Mouse (Mus musculus) erythroblast, embryonic 14.5 days (primary cell): ENCODE results near the gene Fuca2. TPM values are rescaled to one million over a fixed set of nuclear protein-coding genes. Genes with fewer than 3 reads are reported as not detected.
"Not testable (repeated sequence)": the region's sequence is repeated elsewhere in the genome, so short reads cannot be mapped to it uniquely, and the experiment has no call there.

ENCODE experiments used
- H3K27me3 ChIP-seq: 2 replicates; pipeline ENCODE4 v1.6.1; 2012; ENCODE audit warnings: inconsistent platforms; ENCODE audit not compliant: control insufficient read depth
- H3K36me3 ChIP-seq: 2 replicates; pipeline ENCODE4 v1.6.1; 2012; ENCODE audit warnings: mild to moderate bottlenecking, inconsistent platforms; ENCODE audit not compliant: control insufficient read depth
- H3K4me1 ChIP-seq: 2 replicates; pipeline ENCODE4 v1.6.1; 2012; ENCODE audit warnings: inconsistent platforms; ENCODE audit not compliant: control insufficient read depth
- H3K4me3 ChIP-seq: replicated peaks from 2 replicates; pipeline ENCODE3; 2012; ENCODE audit warnings: moderate library complexity, mild to moderate bottlenecking, inconsistent platforms
- H3K9me3 ChIP-seq: 2 replicates; pipeline ENCODE4 v1.6.1; 2012; ENCODE audit warnings: low read length, inconsistent platforms, mixed read lengths; ENCODE audit not compliant: control insufficient read depth
- GATA1 ChIP-seq: IDR thresholded peaks from 2 replicates; pipeline ENCODE4 v1.6.1; 2012; ENCODE audit warnings: low read length, inconsistent platforms, mixed read lengths
- TAL1 ChIP-seq: IDR thresholded peaks from 3 replicates; pipeline ENCODE4 v1.6.1; 2012; ENCODE audit warnings: low read length, inconsistent platforms, mixed read lengths
- polyA plus RNA-seq: library from polyadenylated mRNA; stranded (reverse); fragments of >175 nt; gene quantifications from 2 replicates; pipeline ENCODE4 v1.2.3, GENCODE M21; 2012

Fuca2 gene
- polyA plus RNA-seq: 1.2 and 1.6 TPM in 2 replicates

DNA sequence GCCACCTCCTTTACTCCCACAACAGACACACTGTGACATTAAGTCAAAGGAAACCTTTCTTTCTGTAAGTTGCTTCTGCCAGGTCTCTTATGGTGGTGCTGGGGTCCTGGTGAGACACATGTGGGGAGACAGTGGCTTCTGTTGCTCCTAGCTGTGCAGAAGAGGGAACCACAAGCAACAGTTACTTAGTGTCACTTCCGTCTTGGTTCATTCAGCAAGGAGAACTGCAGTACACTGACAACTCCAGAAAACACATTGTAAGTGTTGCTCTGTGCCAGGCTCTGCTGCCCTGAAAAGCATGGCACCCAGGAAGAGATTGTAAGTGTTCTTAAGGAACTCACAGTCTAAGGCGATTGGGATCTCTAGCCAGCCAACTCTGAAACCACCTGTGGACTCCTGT is at the start of gene Fuca2:
Gene Fuca2 (plus strand): TSS at position 210 of the 400 bp plus-strand sequence.
- H3K27me3 ChIP-seq: no peaks in the 10 kb centered on the region
- peaks cover 14% of the 10 kb centered on the region for H3K36me3 ChIP-seq
- peaks cover 37% of the 10 kb centered on the region for H3K4me1 ChIP-seq
- no peaks in the 10 kb centered on the region for H3K9me3 ChIP-seq
- TF ChIP-seq TAL1: no peak
- TF ChIP-seq GATA1: no peak
- H3K4me3 ChIP-seq: peak within 1 kb of the TSS; percentile 68

DNA sequence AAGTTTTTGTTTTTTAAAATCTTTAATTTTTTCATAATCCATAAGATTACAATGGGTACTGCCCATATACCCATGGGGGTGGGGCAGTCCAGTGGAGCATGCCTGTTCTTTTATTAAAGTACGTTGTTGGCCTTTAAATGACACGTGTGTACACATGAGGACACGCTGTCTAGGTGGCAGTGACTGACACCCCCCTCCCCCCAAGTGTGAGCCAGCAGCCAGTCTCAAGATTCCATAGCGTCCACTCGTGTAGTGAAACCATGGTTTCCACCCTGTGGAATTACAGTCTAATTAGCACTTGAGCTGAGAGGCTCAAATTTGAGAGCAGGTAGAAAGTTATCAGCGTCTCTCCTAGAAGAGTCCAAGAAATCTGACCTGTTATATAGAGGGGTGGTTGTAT is 47.7 kb upstream of the Fuca2 start:
- Histone ChIP-seq H3K9me3 (no peaks in the 10 kb centered on the region), H3K4me1 (no peaks in the 10 kb centered on the region), H3K4me3 (no peak overlapping the region), H3K36me3 (no peaks in the 10 kb centered on the region), H3K27me3 (no peaks in the 10 kb centered on the region)
- TF ChIP-seq GATA1: no peak
- no peak for TF ChIP-seq TAL1

DNA sequence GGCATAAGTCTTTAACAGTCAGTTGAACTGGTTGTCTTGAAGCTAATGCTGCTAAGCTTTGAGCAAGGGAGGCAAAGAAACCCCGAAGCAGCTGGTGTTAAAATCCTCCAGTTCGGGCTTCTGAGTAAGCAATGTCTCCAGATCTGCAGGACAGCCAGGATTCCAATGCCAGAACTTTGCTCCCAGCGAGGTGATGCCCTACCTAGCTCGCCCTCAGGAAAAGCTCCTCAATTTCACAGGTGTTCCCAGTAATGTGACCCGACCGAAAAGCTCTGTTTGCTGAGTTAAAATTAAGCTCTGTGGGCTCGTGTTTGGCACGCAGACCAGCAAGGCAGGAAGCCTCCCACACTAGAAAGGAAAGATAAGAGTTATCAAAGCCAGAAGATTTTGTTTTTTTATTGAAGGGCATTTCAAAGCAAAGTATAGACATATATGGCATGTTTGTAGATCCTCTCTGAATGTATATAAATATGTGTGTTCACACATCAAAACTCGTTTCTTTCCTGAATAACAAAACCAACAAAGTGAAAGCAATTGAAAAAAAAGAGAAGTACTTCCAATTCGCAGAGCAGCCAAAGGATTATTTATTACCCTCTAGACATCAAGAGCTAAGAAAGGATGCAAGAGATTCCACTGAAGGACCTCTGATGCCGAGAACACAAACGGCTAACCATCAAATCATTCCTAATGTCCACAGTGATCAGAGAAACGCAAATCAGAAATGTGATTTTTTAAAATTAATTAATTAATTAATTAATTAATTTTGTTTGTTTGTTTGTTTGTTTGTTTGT is 45.9 kb upstream of the Fuca2 start:
- Histone ChIP-seq H3K4me1 (no peaks in the 10 kb centered on the region), H3K27me3 (no peaks in the 10 kb centered on the region), H3K4me3 (no peak overlapping the region), H3K36me3 (no peaks in the 10 kb centered on the region), H3K9me3 (no peaks in the 10 kb centered on the region)
- TF ChIP-seq GATA1: no peak
- TF ChIP-seq TAL1: no peak

DNA sequence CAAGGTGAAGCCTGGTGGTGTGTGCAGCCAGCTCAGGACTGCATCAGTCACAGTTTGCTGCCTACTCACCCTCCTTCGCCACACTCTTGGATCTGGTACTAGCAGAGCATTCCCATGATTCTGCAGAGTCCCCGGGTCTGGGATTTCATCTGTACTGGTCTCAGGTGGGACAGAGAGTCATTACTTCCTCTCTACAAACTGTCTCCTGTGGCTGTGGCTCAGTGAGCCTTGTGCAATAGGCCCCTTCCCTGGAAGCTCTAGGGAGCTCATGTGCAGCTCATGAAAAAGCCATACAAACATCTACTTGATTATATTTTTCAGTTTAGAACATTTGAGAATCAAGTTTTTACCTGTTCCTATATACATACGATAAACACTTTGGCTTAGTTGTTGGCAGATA is 35.0 kb upstream of the Fuca2 start:
- H3K27me3 ChIP-seq, H3K36me3 ChIP-seq, H3K9me3 ChIP-seq, H3K4me1 ChIP-seq, H3K4me3 ChIP-seq: not testable (repeated sequence)

DNA sequence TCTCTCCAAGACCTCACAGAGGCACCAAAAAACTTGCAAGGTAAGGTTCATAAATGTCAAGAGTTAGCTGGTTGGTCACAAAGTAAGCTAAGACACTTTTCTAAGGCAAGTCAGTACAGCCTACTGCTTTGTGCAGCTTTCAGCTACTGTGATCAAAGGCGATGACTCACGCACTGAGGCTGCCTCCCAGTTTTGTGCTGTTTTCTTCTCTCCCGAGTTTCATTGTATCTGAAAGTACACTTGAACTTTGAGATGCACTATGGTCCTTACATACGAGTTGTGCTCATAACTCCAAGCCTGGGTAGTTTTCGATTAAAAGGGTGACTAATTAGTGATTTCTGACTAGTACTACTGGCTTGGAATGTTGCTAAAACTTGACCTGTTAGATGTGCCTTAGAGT is 32.4 kb upstream of the Fuca2 start:
- no peaks in the 10 kb centered on the region for H3K4me1 ChIP-seq
- no peaks in the 10 kb centered on the region for H3K36me3 ChIP-seq
- TF ChIP-seq TAL1: no peak
- no peak for TF ChIP-seq GATA1
- H3K9me3 ChIP-seq: no peaks in the 10 kb centered on the region
- peaks cover 6% of the 10 kb centered on the region for H3K27me3 ChIP-seq
- no peak overlapping the region for H3K4me3 ChIP-seq

DNA sequence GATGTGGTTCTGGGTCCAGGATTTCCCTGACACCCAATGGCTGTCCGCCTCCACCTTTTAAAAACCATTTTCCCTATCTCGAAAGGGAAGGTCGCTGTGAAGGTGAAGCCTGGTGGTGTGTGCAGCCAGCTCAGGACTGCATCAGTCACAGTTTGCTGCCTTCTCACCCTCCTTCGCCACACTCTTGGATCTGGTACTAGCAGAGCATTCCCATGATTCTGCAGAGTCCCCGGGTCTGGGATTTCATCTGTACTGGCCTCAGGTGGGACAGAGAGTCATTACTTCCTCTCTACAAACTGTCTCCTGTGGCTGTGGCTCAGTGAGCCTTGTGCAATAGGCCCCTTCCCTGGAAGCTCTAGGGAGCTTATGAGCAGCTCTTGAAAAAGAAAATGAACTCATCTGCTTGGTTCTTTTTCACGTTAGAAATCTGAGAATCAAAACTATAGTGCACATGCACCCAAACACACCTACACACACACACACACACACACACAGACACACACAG is 31.3 kb upstream of the Fuca2 start:
- not testable (repeated sequence) for H3K4me3 ChIP-seq, H3K9me3 ChIP-seq, H3K36me3 ChIP-seq, H3K4me1 ChIP-seq
- H3K27me3 ChIP-seq: peaks cover 16% of the 10 kb centered on the region

DNA sequence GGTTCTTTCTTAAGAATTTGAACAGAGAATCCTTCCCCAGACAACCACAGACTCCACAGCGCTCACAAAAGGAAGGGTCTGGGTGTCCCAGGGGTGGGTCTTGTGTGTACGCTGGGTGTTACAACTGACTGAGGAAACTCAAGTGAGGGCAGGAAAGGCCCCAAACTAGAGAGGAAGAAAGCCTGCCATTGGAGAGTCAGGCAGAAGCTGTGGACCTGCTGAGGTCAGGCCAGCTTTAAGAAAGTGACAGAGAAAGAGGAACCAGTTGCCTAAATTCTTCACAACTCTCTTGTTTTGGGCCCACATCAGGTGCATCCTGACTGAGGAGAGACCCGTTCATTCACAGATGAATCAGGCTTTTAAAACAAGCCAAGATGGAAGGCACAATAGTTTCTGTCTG is 29.1 kb upstream of the Fuca2 start:
- H3K4me1 ChIP-seq: no peaks in the 10 kb centered on the region; the same call in 1 of the 2 replicates
- no peaks in the 10 kb centered on the region; the same call in 1 of the 2 replicates for H3K9me3 ChIP-seq
- no peaks in the 10 kb centered on the region for H3K36me3 ChIP-seq
- TF ChIP-seq GATA1 (no peak), TAL1 (no peak)
- no peak overlapping the region for H3K4me3 ChIP-seq
- H3K27me3 ChIP-seq: peaks cover 38% of the 10 kb centered on the region

DNA sequence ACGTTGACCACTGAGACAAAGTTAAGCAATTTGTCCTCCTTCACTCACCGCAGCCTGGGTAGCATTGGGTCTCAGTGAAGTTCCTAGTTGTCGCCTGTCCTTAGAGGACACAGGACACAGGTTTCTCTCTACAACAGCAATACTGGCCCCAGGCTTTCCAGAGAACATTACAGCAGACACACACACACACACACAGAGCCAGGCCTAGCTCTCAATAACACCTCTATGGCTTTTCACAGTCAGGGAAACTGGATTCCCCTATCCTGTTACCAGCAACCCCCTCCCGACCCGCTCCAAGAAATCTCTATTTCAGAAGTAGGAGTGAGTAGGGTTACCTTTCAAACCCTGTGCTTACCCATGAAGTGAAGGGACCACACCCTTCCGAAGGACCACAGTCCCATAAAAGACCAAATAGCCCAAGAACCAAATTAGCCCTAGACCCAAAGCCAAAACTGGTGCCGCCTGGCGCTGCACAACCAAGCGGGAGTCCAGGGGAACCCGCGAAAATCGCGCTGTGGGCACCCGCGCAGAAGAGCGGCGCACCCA is 26.0 kb upstream of the Fuca2 start:
- peaks cover 54% of the 10 kb centered on the region for H3K27me3 ChIP-seq
- no peaks in the 10 kb centered on the region for H3K36me3 ChIP-seq
- no peaks in the 10 kb centered on the region; the same call in 1 of the 2 replicates for H3K4me1 ChIP-seq
- H3K4me3 ChIP-seq: no peak overlapping the region
- H3K9me3 ChIP-seq: no peaks in the 10 kb centered on the region; the same call in 1 of the 2 replicates
- TF ChIP-seq GATA1 (no peak), TAL1 (no peak)

DNA sequence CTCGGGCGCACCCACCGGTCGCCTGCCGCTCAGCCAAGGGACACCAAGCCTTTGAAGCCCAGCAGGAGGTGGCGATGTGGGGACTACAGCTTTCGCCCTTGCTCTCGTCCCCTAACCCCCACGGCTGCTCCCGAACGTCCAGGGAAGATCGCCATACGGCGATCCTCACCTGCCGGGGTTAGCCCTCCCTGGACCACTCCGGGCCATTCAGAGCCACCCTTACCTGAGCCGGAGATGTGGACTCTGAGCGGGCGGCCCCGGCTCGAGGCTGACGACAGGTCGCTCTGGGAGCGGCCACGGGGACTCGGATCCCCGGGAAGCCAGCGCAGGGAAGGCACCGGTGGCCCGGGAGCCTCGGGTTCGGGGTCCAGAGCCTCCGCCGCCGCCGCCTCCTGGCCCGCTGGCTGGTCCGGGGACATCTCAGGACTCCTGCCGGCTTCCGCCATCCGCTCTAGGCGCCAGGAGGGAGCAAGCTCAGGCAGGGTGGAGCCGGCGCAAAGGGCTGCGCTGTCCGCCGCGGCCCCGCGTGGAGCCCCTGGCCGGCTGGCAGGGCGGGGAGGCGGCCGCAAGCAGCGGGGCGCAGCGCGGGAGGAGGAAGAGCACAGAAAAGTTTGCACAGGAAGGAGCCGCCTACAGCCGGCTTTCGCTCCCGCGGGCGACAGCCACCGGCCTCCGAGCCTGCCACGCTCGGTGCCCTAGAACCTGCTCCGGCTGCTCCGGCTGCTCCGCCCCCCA is 25.3 kb upstream of the Fuca2 start, which contains the start of gene Phactr2:
Gene Phactr2 (minus strand): TSS at position 580 of the 735 bp plus-strand sequence.
- no peaks in the 10 kb centered on the region; the same call in 1 of the 2 replicates for H3K9me3 ChIP-seq
- TF ChIP-seq GATA1 (no peak), TAL1 (no peak)
- H3K36me3 ChIP-seq: no peaks in the 10 kb centered on the region
- peak within 1 kb of the TSS; percentile 40 for H3K4me3 ChIP-seq
- H3K4me1 ChIP-seq: no peaks in the 10 kb centered on the region; the same call in 1 of the 2 replicates
- H3K27me3 ChIP-seq: peaks cover 54% of the 10 kb centered on the region
